Mouse (Mus musculus) midbrain, embryonic 11.5 days (tissue): ENCODE measurements around the gene BC030867. TPM values are rescaled to one million over a fixed set of nuclear protein-coding genes. Genes with fewer than 3 reads are reported as not detected.

Experiments used
- ATAC-seq: fragments of 200-750 bp; cut with Nextera tagmentation; 2 replicates; pipeline ENCODE4 v1.8.0; 2017; ENCODE audit warnings: moderate TSS enrichment, moderate library complexity; ENCODE audit not compliant: low FRiP score
- DNase-seq: peaks from one replicate; pipeline ENCODE4 v3.0.0; 2015; ENCODE audit warnings: low spot score; ENCODE audit errors: missing footprints
- H3K27ac ChIP-seq: fragments of 300-500 bp; sonication (generic); 2 replicates; pipeline ENCODE4 v1.5.1; 2014; ENCODE audit warnings: low read depth, low read length
- H3K27me3 ChIP-seq: fragments of 300-500 bp; sonication (generic); 2 replicates; pipeline ENCODE4 v1.6.1; 2014; ENCODE audit warnings: mild to moderate bottlenecking, low read length, moderate library complexity, mixed read lengths; ENCODE audit not compliant: control insufficient read depth, insufficient read depth
- H3K36me3 ChIP-seq: fragments of 300-500 bp; sonication (generic); 2 replicates; pipeline ENCODE4 v1.6.1; 2014; ENCODE audit warnings: mild to moderate bottlenecking, low read length, moderate library complexity, mixed read lengths; ENCODE audit not compliant: control insufficient read depth, insufficient read depth
- H3K4me1 ChIP-seq: fragments of 300-500 bp; sonication (generic); 2 replicates; pipeline ENCODE4 v1.6.1; 2014; ENCODE audit warnings: low read length; ENCODE audit not compliant: control insufficient read depth, insufficient read depth
- H3K4me2 ChIP-seq: fragments of 300-500 bp; sonication (generic); 2 replicates; pipeline ENCODE4 v1.6.1; 2014; ENCODE audit warnings: mild to moderate bottlenecking, moderate library complexity
- H3K4me3 ChIP-seq: fragments of 300-500 bp; sonication (generic); 2 replicates; pipeline ENCODE4 v1.5.1; 2014; ENCODE audit warnings: low read depth, low read length
- H3K9ac ChIP-seq: fragments of 300-500 bp; sonication (generic); 2 replicates; pipeline ENCODE4 v1.6.1; 2014; ENCODE audit warnings: low read length
- H3K9me3 ChIP-seq: fragments of 300-500 bp; sonication (generic); 2 replicates; pipeline ENCODE4 v1.6.1; 2016; ENCODE audit warnings: low read length; ENCODE audit not compliant: control insufficient read depth
- WGBS: fragments of 180-500 bp; shearing (Covaris S2); extraction: QIAGEN DNeasy Blood & Tissue Kit; methylation state at CpG from one replicate; pipeline ENCODE4 v1.1.7; 2014; 5-methylcytosine and 5-hydroxymethylcytosine counted together
- microRNA-seq: library from miRNA; unstranded; fragments of <30 nt; microRNA quantifications from one replicate; pipeline ENCODE4, GENCODE M21; 2017
- polyA plus RNA-seq: library from polyadenylated mRNA; unstranded; fragments of >200 nt; fragmentation: Nextera tagmentation; extraction: Ambion mirVana; gene quantifications from 2 replicates; pipeline ENCODE4 v1.2.1, GENCODE M21; 2014

Gene BC030867
- polyA plus RNA-seq, 1 experiment from 2014 or later: 18.4 TPM

- peaks cover 19% of the 10 kb centered on the region for H3K36me3 ChIP-seq
- ATAC-seq: no peak
Observed at GRCm38 (mm10) chr11:102311966-102312365, 63.3 kb downstream of the BC030867 start.

GRCm38 (mm10) chr11:102312586-102312985 lies 63.9 kb downstream of the BC030867 start:
- Histone ChIP-seq H3K4me3 (no peak overlapping the region), H3K9ac (no peak overlapping the region), H3K9me3 (no peaks in the 10 kb centered on the region), H3K27me3 (no peaks in the 10 kb centered on the region), H3K4me1 (peaks cover 37% of the 10 kb centered on the region), H3K36me3 (peaks cover 18% of the 10 kb centered on the region), H3K4me2 (no peak overlapping the region), H3K27ac (no peak overlapping the region)
- DNase-seq (peak; percentile 81), ATAC-seq (no peak)
- 86% methylated on average over 6 of the region's 6 CpGs for WGBS

More at GRCm38 (mm10) chr11:102311966-102312365, 63.3 kb downstream of the BC030867 start:
- Histone ChIP-seq H3K27me3 (no peaks in the 10 kb centered on the region), H3K9me3 (no peaks in the 10 kb centered on the region), H3K4me1 (peaks cover 37% of the 10 kb centered on the region), H3K27ac (no peak overlapping the region), H3K4me2 (no peak overlapping the region), H3K9ac (no peak overlapping the region), H3K4me3 (no peak overlapping the region)
- WGBS: 89% methylated on average over 4 of the region's 4 CpGs
- peak; percentile 53 for DNase-seq

GRCm38 (mm10) chr11:102314321-102314720 lies 65.6 kb downstream of the BC030867 start:
- Histone ChIP-seq H3K27me3 (no peaks in the 10 kb centered on the region), H3K4me3 (no peak overlapping the region), H3K36me3 (peaks cover 13% of the 10 kb centered on the region; the same call in 1 of the 2 replicates), H3K9me3 (no peaks in the 10 kb centered on the region), H3K9ac (no peak overlapping the region), H3K4me2 (no peak overlapping the region), H3K27ac (no peak overlapping the region), H3K4me1 (peaks cover 31% of the 10 kb centered on the region)
- 89% methylated on average over 12 of the region's 12 CpGs for WGBS
- DNase-seq (peak; percentile 72), ATAC-seq (no peak)

Small RNAs within 50 kb of the gene (microRNA-seq; reads per million reads assigned to microRNA genes)
- 0.57 reads per million for gene Mir8101

Other genes starting within 250 kb of the BC030867 start
- gene Mpp3, start 220.4 kb upstream of the BC030867 start, polyA plus RNA-seq: 14.4 and 15.5 TPM in 2 replicates
- gene Cd300lg, start 207.4 kb upstream of the BC030867 start, polyA plus RNA-seq: 0.11 and 0.19 TPM in 2 replicates
- gene Mpp2, start 160.4 kb upstream of the BC030867 start, polyA plus RNA-seq: 9.4 and 10.8 TPM in 2 replicates
- gene Ppy, start 147.6 kb upstream of the BC030867 start, polyA plus RNA-seq: not detected in 2 replicates
- gene Pyy, start 141.1 kb upstream of the BC030867 start, polyA plus RNA-seq: 0.44 TPM in 1 of 2 replicates, not detected in the other
- not detected in 2 replicates for gene Nags, start 103.4 kb upstream of the BC030867 start, polyA plus RNA-seq
- gene Tmem101, start 92.5 kb upstream of the BC030867 start, polyA plus RNA-seq: 33.5 and 35.9 TPM in 2 replicates
- gene Lsm12, start 63.6 kb upstream of the BC030867 start, polyA plus RNA-seq: 73.5 and 74.8 TPM in 2 replicates
- gene G6pc3, start 59.3 kb upstream of the BC030867 start, polyA plus RNA-seq: 27.8 and 31.5 TPM in 2 replicates
- gene Hdac5, start 18.7 kb upstream of the BC030867 start, polyA plus RNA-seq: 25.6 and 31.9 TPM in 2 replicates
- gene Asb16, start 19.9 kb downstream of the BC030867 start, polyA plus RNA-seq: 0.08 TPM in 1 of 2 replicates, not detected in the other
- gene Tmub2, start 36.0 kb downstream of the BC030867 start, polyA plus RNA-seq: 54.0 and 55.7 TPM in 2 replicates
- gene Atxn7l3, start 47.7 kb downstream of the BC030867 start, polyA plus RNA-seq: 13.3 and 15.2 TPM in 2 replicates
- 84.7 and 86.1 TPM in 2 replicates for gene Ubtf, start 70.9 kb downstream of the BC030867 start, polyA plus RNA-seq
- 30.6 and 31.3 TPM in 2 replicates for gene Slc4a1, start 117.3 kb downstream of the BC030867 start, polyA plus RNA-seq
- gene Rundc3a, start 144.5 kb downstream of the BC030867 start, polyA plus RNA-seq: 42.0 and 43.0 TPM in 2 replicates
- gene Slc25a39, start 159.1 kb downstream of the BC030867 start, polyA plus RNA-seq: 167 and 193 TPM in 2 replicates
- 36.8 and 39.3 TPM in 2 replicates for gene Grn, start 181.4 kb downstream of the BC030867 start, polyA plus RNA-seq
- gene Fam171a2, start 198.8 kb downstream of the BC030867 start, polyA plus RNA-seq: 7.2 and 10.6 TPM in 2 replicates
- 4.5 and 5.2 TPM in 2 replicates for gene Itga2b, start 221.2 kb downstream of the BC030867 start, polyA plus RNA-seq